Mouse (Mus musculus): ENCODE results near the gene Sox10.

The Sox10 gene

GRCm38 (mm10) chr15:79165140-79165539 lies at the start of gene Sox10:
Gene Sox10, minus strand, starts transcription at chr15:79165240.
- no peak for DNase-seq (ENCODE audit: extremely low read depth, insufficient read length, low spot score)

GRCm38 (mm10) chr15:79213591-79213990 lies 48.6 kb upstream of the Sox10 start:
- no peak for DNase-seq (ENCODE audit: extremely low read depth, insufficient read length, low spot score)

- DNase-seq (ENCODE audit: extremely low read depth, insufficient read length, low spot score) = no peak
Measured at GRCm38 (mm10) chr15:79212750-79213446, 47.9 kb upstream of the Sox10 start.

- DNase-seq (ENCODE audit: extremely low read depth, insufficient read length, low spot score) = no peak
Measured at GRCm38 (mm10) chr15:79210357-79210756, 45.3 kb upstream of the Sox10 start.

- DNase-seq (ENCODE audit: extremely low read depth, insufficient read length, low spot score) = no peak
Measured at GRCm38 (mm10) chr15:79208758-79209439, 43.9 kb upstream of the Sox10 start.

- DNase-seq (ENCODE audit: extremely low read depth, insufficient read length, low spot score) = no peak
Measured at GRCm38 (mm10) chr15:79208211-79208610, 43.2 kb upstream of the Sox10 start.

- DNase-seq (ENCODE audit: extremely low read depth, insufficient read length, low spot score) = no peak
Measured at GRCm38 (mm10) chr15:79202575-79202974, 37.5 kb upstream of the Sox10 start.

- DNase-seq (ENCODE audit: extremely low read depth, insufficient read length, low spot score) = no peak
Measured at GRCm38 (mm10) chr15:79201491-79202150, 36.6 kb upstream of the Sox10 start.

- no peak for DNase-seq (ENCODE audit: extremely low read depth, insufficient read length, low spot score)
Measured at GRCm38 (mm10) chr15:79199390-79199976, 34.4 kb upstream of the Sox10 start.

- no peak for DNase-seq (ENCODE audit: extremely low read depth, insufficient read length, low spot score)
Measured at GRCm38 (mm10) chr15:79195492-79195891, 30.5 kb upstream of the Sox10 start.

- DNase-seq (ENCODE audit: extremely low read depth, insufficient read length, low spot score) = no peak
Measured at GRCm38 (mm10) chr15:79194946-79195345, 29.9 kb upstream of the Sox10 start.

GRCm38 (mm10) chr15:79194048-79194447 lies 29.0 kb upstream of the Sox10 start:
- no peak for DNase-seq (ENCODE audit: extremely low read depth, insufficient read length, low spot score)

GRCm38 (mm10) chr15:79192885-79193845 lies 28.1 kb upstream of the Sox10 start:
- DNase-seq (ENCODE audit: extremely low read depth, insufficient read length, low spot score) = no peak

GRCm38 (mm10) chr15:79192450-79192849 lies 27.4 kb upstream of the Sox10 start:
- no peak for DNase-seq (ENCODE audit: extremely low read depth, insufficient read length, low spot score)

GRCm38 (mm10) chr15:79191426-79191825 lies 26.4 kb upstream of the Sox10 start:
- DNase-seq (ENCODE audit: extremely low read depth, insufficient read length, low spot score) = no peak

- DNase-seq (ENCODE audit: extremely low read depth, insufficient read length, low spot score) = no peak
Measured at GRCm38 (mm10) chr15:79187819-79188218, 22.8 kb upstream of the Sox10 start.

GRCm38 (mm10) chr15:79185213-79185612 lies 20.2 kb upstream of the Sox10 start:
- no peak for DNase-seq (ENCODE audit: extremely low read depth, insufficient read length, low spot score)

- peak; percentile 76 for DNase-seq (ENCODE audit: extremely low read depth, insufficient read length, low spot score)
Measured at GRCm38 (mm10) chr15:79176905-79177304, 11.9 kb upstream of the Sox10 start.

GRCm38 (mm10) chr15:79166712-79167111 lies 1.7 kb upstream of the Sox10 start:
- no peak for DNase-seq (ENCODE audit: extremely low read depth, insufficient read length, low spot score)

GRCm38 (mm10) chr15:79164251-79164650 lies 789 bp downstream of the Sox10 start:
- no peak for DNase-seq (ENCODE audit: extremely low read depth, insufficient read length, low spot score)
